Mouse (Mus musculus): ENCODE measurements around the gene Atrnl1.

Atrnl1 gene

GRCm38 (mm10) chr19:57724920-57725319 is 114.1 kb downstream of the Atrnl1 start:
- DNase-seq = peak; percentile 14 to 19

DNA sequence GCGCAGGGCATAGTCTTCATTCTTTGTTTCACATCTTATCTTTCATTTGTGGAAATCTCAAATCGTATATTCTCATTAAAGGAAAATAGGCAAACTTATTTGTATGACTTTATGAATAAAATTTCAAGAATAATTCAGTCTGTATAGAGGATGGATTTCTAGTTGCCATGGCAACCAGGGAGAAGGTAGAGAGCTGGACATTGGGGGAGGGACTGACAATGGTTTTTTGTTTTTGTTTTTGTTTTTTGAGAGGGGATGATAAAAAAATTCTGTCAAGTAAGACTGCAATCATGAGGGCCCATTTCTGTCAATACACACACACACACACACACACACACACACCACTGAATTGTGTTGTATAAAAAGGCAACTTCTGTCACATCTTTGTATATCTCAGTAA is 114.5 kb downstream of the Atrnl1 start:
- no peak for DNase-seq

- DNase-seq = no peak
Observed at GRCm38 (mm10) chr19:57727009-57727408, 116.2 kb downstream of the Atrnl1 start.

DNA sequence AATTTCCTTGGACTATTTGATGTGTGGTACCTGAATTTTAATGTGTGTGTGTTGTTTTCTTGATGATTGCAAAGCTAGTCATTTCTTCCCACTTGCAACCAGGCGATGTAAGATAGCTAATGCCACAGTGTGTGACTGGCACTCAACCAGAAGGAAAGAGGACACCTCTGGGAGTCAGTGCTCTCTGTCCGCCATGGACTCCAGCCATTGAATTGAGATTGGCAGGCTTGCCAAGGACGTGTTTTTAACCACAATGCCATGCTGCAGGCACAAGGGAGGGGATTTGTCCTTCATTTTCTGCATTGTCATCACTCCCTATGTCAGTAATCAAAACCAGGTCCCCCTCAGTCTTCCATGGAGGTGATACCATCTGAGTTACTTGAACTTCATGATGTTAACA is 126.6 kb downstream of the Atrnl1 start:
- no peak for DNase-seq

- no peak for DNase-seq
Observed at GRCm38 (mm10) chr19:57745579-57745978, 134.7 kb downstream of the Atrnl1 start.

- DNase-seq = no peak
Observed at GRCm38 (mm10) chr19:57746553-57746952, 135.7 kb downstream of the Atrnl1 start.

GRCm38 (mm10) chr19:57752189-57752588 is 141.4 kb downstream of the Atrnl1 start:
- no peak for DNase-seq

GRCm38 (mm10) chr19:57762526-57762925 is 151.7 kb downstream of the Atrnl1 start:
- no peak for DNase-seq

- no peak for DNase-seq
Observed at GRCm38 (mm10) chr19:57764576-57765371, 153.9 kb downstream of the Atrnl1 start.

- DNase-seq = no peak
Observed at GRCm38 (mm10) chr19:57767051-57767450, 156.2 kb downstream of the Atrnl1 start.

GRCm38 (mm10) chr19:57768661-57769060 is 157.8 kb downstream of the Atrnl1 start:
- no peak for DNase-seq

DNA sequence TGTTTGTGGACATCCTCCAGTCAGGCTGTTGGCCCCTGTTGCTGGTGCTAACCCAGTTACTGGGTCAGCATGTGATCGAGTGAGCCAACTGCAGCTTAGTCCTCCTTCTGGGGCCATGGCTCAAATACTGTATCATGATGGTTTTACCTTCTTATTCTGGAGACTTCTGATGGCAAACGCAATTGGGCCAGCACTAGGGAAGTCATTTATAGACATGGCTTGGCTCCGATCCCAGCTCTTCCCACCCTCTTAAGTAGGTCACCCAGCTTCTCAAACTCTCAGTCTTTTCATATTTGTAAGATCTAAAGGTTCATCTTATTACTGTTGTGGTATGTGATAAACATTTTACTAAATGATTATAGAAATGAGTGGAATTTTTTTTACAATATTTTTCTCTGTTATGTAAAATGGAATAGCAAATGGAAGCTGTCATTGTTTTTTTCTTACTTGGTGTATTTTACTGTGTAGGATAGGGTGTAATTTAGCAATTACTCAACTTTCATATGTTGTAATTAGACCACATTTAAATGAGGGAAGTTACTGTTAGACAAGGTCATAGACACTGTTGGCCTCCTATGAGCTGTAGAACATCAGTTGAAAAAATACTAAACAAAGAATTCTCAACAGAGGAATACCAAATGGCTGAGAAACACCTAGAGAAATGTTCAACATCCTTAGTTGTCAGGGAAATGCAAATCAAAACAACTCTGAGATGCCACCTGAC is 171.7 kb downstream of the Atrnl1 start:
- no peak for DNase-seq

DNA sequence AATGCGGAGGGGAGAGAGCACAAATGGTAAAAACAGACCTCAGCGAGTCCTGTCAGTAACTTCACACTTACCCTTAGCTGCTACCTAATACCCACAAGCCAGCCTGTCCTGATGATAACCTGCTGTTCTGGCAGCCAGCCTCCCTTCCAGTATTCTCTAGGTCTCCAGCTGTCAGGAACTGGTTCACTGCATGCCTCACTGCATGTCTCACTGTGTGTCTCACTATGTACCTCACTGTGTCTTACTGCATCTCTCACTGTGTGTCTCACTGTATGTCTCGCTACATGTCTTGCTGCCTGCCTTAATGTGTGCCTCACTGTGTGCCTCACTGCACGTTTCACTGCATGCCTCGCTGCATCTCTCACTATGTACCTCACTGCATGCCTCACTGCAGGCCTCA is 175.9 kb downstream of the Atrnl1 start:
- DNase-seq = no peak

GRCm38 (mm10) chr19:57802207-57802606 is 191.4 kb downstream of the Atrnl1 start:
- no peak for DNase-seq

DNA sequence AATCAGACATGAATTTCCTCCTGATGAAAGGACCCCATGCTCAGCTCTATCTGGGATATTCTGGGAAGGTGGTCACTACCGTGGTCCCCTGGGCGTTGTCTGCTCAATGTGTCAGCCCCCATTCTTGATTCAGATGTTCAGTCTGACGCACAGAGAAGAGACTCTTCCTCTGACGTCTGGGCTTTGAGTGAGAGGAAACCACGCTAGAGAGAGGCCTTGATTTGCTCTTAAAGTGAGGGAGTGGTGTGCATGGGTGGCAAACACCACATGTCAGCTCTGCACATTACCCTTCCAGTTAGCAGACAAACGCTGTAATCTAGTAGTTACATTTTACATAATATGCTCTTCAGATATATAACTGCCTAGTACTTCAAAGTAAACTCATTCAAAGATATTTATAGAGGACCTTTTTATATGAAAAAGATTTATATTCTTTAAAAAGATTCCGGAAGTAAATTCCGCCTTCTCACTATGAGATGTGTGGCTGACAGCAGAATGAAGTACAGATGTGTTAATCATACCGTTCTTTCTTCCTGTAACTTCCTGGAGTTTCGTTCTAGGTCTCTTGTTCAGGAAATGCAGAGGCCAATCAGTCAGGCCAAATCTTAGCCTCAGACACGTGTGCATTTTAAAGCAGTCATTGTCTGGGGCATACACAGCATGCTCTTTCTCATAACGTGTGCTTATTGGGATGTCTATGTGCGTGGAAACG is 192.1 kb downstream of the Atrnl1 start:
- no peak for DNase-seq

GRCm38 (mm10) chr19:57803483-57803820 is 192.6 kb downstream of the Atrnl1 start:
- DNase-seq = no peak

GRCm38 (mm10) chr19:57808363-57808762 is 197.5 kb downstream of the Atrnl1 start:
- DNase-seq = no peak

- DNase-seq = no peak
Observed at GRCm38 (mm10) chr19:57814291-57814690, 203.5 kb downstream of the Atrnl1 start.

- DNase-seq = no peak
Observed at GRCm38 (mm10) chr19:57816221-57816996, 205.6 kb downstream of the Atrnl1 start.

GRCm38 (mm10) chr19:57817736-57818135 is 206.9 kb downstream of the Atrnl1 start:
- no peak for DNase-seq

DNA sequence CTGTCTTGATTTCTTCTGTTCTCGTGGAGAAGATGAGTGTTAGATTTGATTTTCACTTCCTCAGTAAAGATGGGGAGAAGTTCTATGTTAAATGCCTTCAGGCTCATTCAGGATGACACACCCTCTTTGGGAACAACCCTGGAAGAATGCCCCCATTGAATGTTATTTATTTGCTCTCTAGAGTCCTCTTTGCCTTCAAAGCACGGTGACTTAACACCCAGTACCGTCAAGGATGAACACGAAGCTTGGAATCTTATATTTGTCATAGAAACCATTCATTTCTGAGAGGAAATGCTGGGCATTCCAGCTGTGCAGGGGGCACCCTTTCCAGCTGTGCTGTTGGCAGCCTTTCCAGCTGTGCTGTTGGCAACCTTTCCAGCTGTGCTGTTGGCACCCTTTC is 212.6 kb downstream of the Atrnl1 start:
- DNase-seq = no peak

DNA sequence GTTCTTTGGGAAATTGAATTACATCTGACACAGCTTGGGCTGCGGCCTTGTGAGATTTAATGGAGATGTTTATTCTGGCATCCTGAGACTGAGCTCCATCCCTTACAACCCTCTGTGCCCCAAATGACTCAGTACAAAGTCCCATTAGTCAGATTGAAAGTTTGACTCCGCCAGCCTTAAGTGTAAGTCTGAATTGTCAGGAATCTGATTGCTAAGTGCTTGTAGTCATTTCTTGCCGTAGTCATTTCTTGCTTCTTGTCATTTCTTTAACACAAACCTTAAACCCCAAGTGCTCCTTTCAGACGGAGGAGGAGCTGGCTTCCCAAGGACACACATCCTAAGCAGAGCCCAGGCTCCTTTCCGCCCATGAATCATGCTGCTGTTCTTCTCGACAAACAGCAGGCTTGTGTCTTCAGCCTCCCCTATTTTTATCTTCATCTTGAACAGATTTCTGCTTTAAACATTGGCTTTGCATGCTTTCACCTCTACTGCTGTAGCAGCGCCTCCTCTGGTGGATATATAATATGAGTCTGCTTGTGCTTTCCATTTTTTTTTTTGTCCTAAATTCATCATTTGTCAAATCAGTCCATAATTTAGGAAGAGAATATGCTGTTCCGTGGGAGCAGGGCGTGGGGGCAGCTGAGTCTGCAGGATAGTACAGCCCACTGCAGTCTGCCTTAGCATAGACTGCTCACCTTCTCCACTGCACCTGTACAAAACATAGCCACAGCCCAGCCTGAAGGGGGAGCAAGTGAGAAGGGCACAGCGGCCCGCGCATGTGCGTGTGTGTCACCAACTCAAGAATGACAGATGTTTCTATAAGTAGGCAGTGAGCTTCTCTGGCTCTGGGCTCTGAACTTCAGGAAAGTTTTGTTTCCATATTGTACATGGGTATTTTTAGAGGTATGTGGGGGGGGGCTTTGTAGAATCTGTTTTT is 214.7 kb downstream of the Atrnl1 start:
- DNase-seq = no peak

All from thymus, adult 18-20 months (tissue).